Mouse (Mus musculus) G1E (cell line): Measurements from ENCODE around the gene Ehd4. TPM values are rescaled to one million over a fixed set of nuclear protein-coding genes. Genes with fewer than 3 reads are reported as not detected.

ENCODE experiments used
- ATAC-seq: 2 replicates; pipeline ENCODE4 v1.8.0; 2016; ENCODE audit warnings: mild to moderate bottlenecking; ENCODE audit not compliant: insufficient number of reproducible peaks, poor library complexity, low FRiP score, severe bottlenecking; ENCODE audit errors: extremely low read depth
- DNase-seq: peaks from one replicate; pipeline ENCODE4 v3.0.0; 2012; ENCODE audit warnings: low spot score
- H3K27me3 ChIP-seq: 2 replicates; pipeline ENCODE4 v1.6.1; 2012; ENCODE audit warnings: mild to moderate bottlenecking, low read length, inconsistent platforms; ENCODE audit not compliant: insufficient read depth
- H3K36me3 ChIP-seq: replicated peaks from 2 replicates; pipeline ENCODE3; 2012; ENCODE audit warnings: mild to moderate bottlenecking, inconsistent platforms
- H3K4me1 ChIP-seq: 2 replicates; pipeline ENCODE4 v1.6.1; 2012; ENCODE audit warnings: low read depth, low read length, inconsistent platforms, mixed read lengths; ENCODE audit not compliant: insufficient read depth
- H3K4me3 ChIP-seq: 2 replicates; pipeline ENCODE4 v1.5.1; 2012; ENCODE audit warnings: low read depth, mild to moderate bottlenecking, inconsistent platforms, low read length, moderate library complexity, mixed read lengths
- H3K9me3 ChIP-seq: replicated peaks from 2 replicates; pipeline ENCODE4 v1.6.1; 2012; ENCODE audit warnings: inconsistent platforms
- CTCF ChIP-seq: IDR thresholded peaks from 2 replicates; pipeline ENCODE4 v1.5.1; 2012; ENCODE audit warnings: low read depth, low read length, inconsistent platforms, mixed read lengths
- GATA1 ChIP-seq: IDR thresholded peaks from 2 replicates; pipeline ENCODE4 v1.6.1; 2012; ENCODE audit warnings: borderline replicate concordance, low read length, inconsistent platforms, mixed read lengths
- GATA2 ChIP-seq: IDR thresholded peaks from 2 replicates; pipeline ENCODE4 v1.6.1; 2012; ENCODE audit warnings: low read depth, low read length, inconsistent platforms, borderline replicate concordance
- POLR2AphosphoS5 ChIP-seq: IDR thresholded peaks from 2 replicates; pipeline ENCODE4 v1.6.1; 2012; ENCODE audit warnings: low read depth, low read length, inconsistent platforms; ENCODE audit not compliant: insufficient replicate concordance
- TAL1 ChIP-seq: conservative IDR thresholded peaks from 2 replicates; pipeline ENCODE4 v1.6.1; 2012; ENCODE audit warnings: low read depth, low read length, inconsistent platforms, mixed read lengths
- polyA plus RNA-seq: library from polyadenylated mRNA; stranded (reverse); fragments of >175 nt; gene quantifications from 2 replicates; pipeline ENCODE4 v1.2.3, GENCODE M21; 2012
- total RNA-seq, 2 experiments: library from RNA; stranded (forward) in 1 of 2; stranded (reverse) in 1 of 2; fragments of 200-1000 nt in 1 of 2; fragments of >200 nt in 1 of 2; fragmentation: Nextera tagmentation in 1 of 2; gene quantifications; 2 replicates each; pipeline ENCODE4 v1.2.3; 2014 to 2017

The Ehd4 gene
- total and polyA plus RNA-seq, 3 experiments = 10.8 to 30.3 (median 11.0) TPM

DNA sequence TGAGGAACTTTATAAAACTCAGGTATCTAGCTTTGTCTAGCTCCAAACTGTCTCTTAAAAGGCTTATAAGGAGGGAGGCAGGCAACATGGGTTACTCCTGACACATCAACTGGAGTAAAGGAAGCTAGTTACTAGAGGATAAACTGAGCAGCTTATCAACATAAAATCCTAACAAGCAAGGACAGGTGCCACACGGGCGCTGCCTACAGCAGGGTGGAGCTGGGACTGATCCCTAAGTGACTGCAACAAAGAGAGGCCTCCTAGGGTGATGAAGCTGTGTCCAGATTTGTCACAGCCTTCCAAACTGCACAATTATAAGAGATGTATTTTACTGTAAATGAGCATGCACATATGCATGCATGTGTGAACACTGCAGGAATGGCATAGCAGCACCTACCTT, 47.0 kb downstream of the Ehd4 start:
- Histone ChIP-seq H3K4me1 (no peaks in the 10 kb centered on the region), H3K36me3 (peaks cover 47% of the 10 kb centered on the region)
- ATAC-seq = no peak

DNA sequence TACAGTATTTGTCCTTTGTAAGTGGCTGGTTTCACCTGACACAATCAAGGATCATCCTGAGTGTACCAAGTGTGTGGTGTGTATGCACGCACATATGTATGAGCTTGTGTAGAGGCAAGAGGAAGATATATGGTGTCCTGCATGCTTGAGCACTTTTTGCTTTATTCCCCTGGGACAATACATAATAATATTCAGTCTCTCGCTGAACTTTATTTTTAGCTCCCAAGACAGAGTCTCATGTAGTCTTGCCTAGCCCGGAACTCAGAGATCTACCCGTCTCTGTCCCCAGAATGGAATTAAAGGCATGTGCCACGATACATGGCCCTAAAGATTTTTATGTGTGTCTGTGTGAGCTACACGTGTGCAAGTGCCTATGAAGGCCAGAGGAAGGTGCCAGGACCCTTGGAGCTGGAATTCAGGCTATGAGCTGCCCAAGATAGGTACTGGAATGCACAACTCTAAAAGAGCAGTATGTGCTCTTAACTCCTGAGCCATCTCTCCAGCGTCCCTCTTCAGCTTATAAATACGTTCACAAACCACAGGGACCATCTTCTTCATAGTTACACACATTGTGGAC, 47.9 kb downstream of the Ehd4 start:
- ATAC-seq = no peak
- H3K4me3 ChIP-seq = no peak overlapping the region
- TF ChIP-seq TAL1 (no peak), CTCF (no peak), GATA1 (no peak), POLR2AphosphoS5 (no peak), GATA2 (no peak)
- H3K4me1 ChIP-seq = no peaks in the 10 kb centered on the region
- H3K9me3 ChIP-seq = no peaks in the 10 kb centered on the region
- DNase-seq = no peak
- peaks cover 54% of the 10 kb centered on the region for H3K36me3 ChIP-seq
- no peaks in the 10 kb centered on the region for H3K27me3 ChIP-seq

More for the DNA sequence above, 47.0 kb downstream of the Ehd4 start:
- TF ChIP-seq GATA2 = no peak
- TF ChIP-seq TAL1 = no peak
- no peak for TF ChIP-seq GATA1
- no peak for TF ChIP-seq POLR2AphosphoS5
- no peak for TF ChIP-seq CTCF
- Histone ChIP-seq H3K4me3 (no peak overlapping the region), H3K9me3 (no peaks in the 10 kb centered on the region), H3K27me3 (no peaks in the 10 kb centered on the region)
- DNase-seq = no peak

- no peaks in the 10 kb centered on the region for H3K9me3 ChIP-seq
- H3K4me3 ChIP-seq = no peak overlapping the region
- no peaks in the 10 kb centered on the region for H3K4me1 ChIP-seq
- H3K36me3 ChIP-seq = peaks cover 55% of the 10 kb centered on the region
- DNase-seq = no peak
- H3K27me3 ChIP-seq = no peaks in the 10 kb centered on the region
- no peak for TF ChIP-seq GATA1
- no peak for ATAC-seq
These were observed 48.5 kb downstream of the Ehd4 start for GRCm38 (mm10) chr2:120105861-120106260.

- DNase-seq = no peak
- no peaks in the 10 kb centered on the region for H3K4me1 ChIP-seq
- H3K4me3 ChIP-seq = no peak overlapping the region
- H3K36me3 ChIP-seq = peaks cover 68% of the 10 kb centered on the region
- ATAC-seq = no peak
- H3K9me3 ChIP-seq = no peaks in the 10 kb centered on the region
- TF ChIP-seq CTCF (no peak), POLR2AphosphoS5 (no peak), TAL1 (no peak), GATA1 (no peak), GATA2 (no peak)
- H3K27me3 ChIP-seq = no peaks in the 10 kb centered on the region
These were observed 51.5 kb downstream of the Ehd4 start for GRCm38 (mm10) chr2:120102881-120103280.

GRCm38 (mm10) chr2:120102450-120102849, 52.0 kb downstream of the Ehd4 start:
- Histone ChIP-seq H3K4me1 (no peaks in the 10 kb centered on the region), H3K36me3 (peaks cover 65% of the 10 kb centered on the region)

DNA sequence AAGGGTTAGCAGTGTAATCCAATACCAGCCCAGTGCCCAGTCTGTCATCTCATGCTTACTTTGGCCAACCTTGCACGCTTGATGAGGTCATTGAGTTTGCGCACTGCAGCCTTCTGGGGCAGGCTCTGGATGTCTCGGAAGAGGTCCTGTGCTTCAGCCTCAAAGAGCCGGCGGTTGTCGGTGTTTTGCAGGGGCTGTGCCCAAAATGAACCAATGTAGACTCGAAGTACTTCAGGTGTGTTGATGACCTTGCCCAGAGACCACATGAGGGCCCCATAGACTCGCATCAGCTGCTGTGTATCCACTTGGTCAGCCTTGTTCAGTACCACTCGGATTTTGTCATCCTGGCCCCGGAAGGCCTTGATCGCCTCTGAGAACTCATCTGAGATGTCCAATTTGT, 52.4 kb downstream of the Ehd4 start:
- no peaks in the 10 kb centered on the region for H3K4me1 ChIP-seq
- DNase-seq (no peak), ATAC-seq (no peak)
- H3K4me3 ChIP-seq = no peak overlapping the region
- H3K9me3 ChIP-seq = no peaks in the 10 kb centered on the region
- no peaks in the 10 kb centered on the region for H3K27me3 ChIP-seq
- TF ChIP-seq POLR2AphosphoS5 (no peak), CTCF (no peak), GATA1 (no peak)
- H3K36me3 ChIP-seq = peaks cover 68% of the 10 kb centered on the region

More at GRCm38 (mm10) chr2:120102450-120102849, 52.0 kb downstream of the Ehd4 start:
- ATAC-seq (no peak), DNase-seq (no peak)
- no peaks in the 10 kb centered on the region for H3K27me3 ChIP-seq
- no peaks in the 10 kb centered on the region for H3K9me3 ChIP-seq
- no peak overlapping the region for H3K4me3 ChIP-seq
- no peak for TF ChIP-seq GATA1

GRCm38 (mm10) chr2:120099886-120100285, 54.5 kb downstream of the Ehd4 start:
- Histone ChIP-seq H3K4me3 (no peak overlapping the region), H3K4me1 (no peaks in the 10 kb centered on the region), H3K36me3 (peaks cover 73% of the 10 kb centered on the region), H3K9me3 (no peaks in the 10 kb centered on the region), H3K27me3 (no peaks in the 10 kb centered on the region)
- TF ChIP-seq CTCF (no peak), TAL1 (no peak), POLR2AphosphoS5 (no peak), GATA2 (no peak), GATA1 (no peak)
- no peak for DNase-seq
- no peak for ATAC-seq
